Comparison of ENCODE assay signal across 9 mouse cellular contexts in the genomic region with DNA sequence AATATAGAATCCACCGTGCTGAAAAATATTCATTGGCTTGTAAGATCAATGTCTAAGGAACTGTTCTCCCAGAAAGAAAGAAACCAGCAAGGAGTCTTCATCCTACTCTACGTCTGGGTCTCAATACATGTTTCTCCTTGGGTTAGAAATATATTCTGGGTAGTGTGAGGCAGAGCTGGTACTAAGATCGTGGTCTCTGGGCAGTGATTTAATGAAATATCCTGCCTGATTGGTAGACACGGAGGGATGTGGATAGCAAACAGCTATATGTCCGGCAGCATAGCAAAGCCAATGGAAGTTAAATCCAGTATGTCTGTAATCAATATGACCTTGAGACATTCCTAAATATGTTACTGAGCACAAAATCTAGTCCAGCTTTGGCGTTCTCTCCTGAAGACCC. TPM values are rescaled to one million over a fixed set of nuclear protein-coding genes. Genes with fewer than 3 reads are reported as not detected.
DNase-seq lines count a peak whose midpoint lies in the region; ATAC-seq lines count a peak whose summit lies in the region.
"Had no signal": no experiment of that assay in that cellular context is flagged by ENCODE, and none has a peak within 500 bp of the region (broad histone marks: within the 10 kb centered on the region; RNA-seq: fewer than 3 reads in every experiment).

No protein-coding gene starts in this region.

- H3K9ac ChIP-seq in lung, embryonic 16.5 days (ENCODE audit: low read length): no peak overlapping the region
- H3K9ac ChIP-seq in limb, embryonic 12.5 days (replicated peaks): no peak overlapping the region
- H3K9ac ChIP-seq in stomach, embryonic 16.5 days (ENCODE audit: low read length): no peak overlapping the region

- peaks cover 7% of the 10 kb centered on the region for H3K27me3 ChIP-seq in lung, embryonic 16.5 days (ENCODE audit: control insufficient read depth, insufficient read depth, low read depth, low read length)
- H3K27me3 ChIP-seq in limb, embryonic 12.5 days: peaks cover 29% of the 10 kb centered on the region
- H3K27me3 ChIP-seq in stomach, embryonic 16.5 days (ENCODE audit: control insufficient read depth, insufficient read depth, low read length): peaks cover 7% of the 10 kb centered on the region; the same call in 1 of the 2 replicates

- peak; percentile 25 for ATAC-seq in frontal cortex, adult (ENCODE audit: low TSS enrichment)
- ATAC-seq in lung, embryonic 16.5 days (ENCODE audit: low read depth): no peak
- ATAC-seq in limb, embryonic 12.5 days (ENCODE audit: insufficient number of reproducible peaks, insufficient read depth, low FRiP score, low TSS enrichment, low read depth): no peak
- ATAC-seq in stomach, embryonic 16.5 days (ENCODE audit: insufficient read depth, low FRiP score): no peak

- DNase-seq in frontal cortex, postnatal 25 days (ENCODE audit: low spot score in 2 of 2): no peak
- no peak for DNase-seq in lung, postnatal 14 days
- DNase-seq in spleen, adult 12 weeks (ENCODE audit: low spot score): no peak
- DNase-seq in adrenal gland, postnatal 4 days (ENCODE audit: low spot score in 2 of 2): no peak

- H3K4me1 ChIP-seq in lung, embryonic 16.5 days (replicated peaks; ENCODE audit: control insufficient read depth, insufficient read depth, low read length): 0 out of 2 replicates have a peak, but pooled peaks cover 3% of the 10 kb centered on the region
- H3K4me1 ChIP-seq in limb, embryonic 12.5 days (replicated peaks): peaks cover 5% of the 10 kb centered on the region; the same call in 1 of the 2 replicates
- no peaks in the 10 kb centered on the region; the same call in 1 of the 2 replicates for H3K4me1 ChIP-seq in stomach, embryonic 16.5 days (ENCODE audit: control insufficient read depth, insufficient read depth, low read length)

- peak overlapping the region; percentile 43; the same call in 1 of the 2 replicates for H3K4me3 ChIP-seq in lung, embryonic 16.5 days (ENCODE audit: low read length)
- H3K4me3 ChIP-seq in limb, embryonic 12.5 days (replicated peaks): peak overlapping the region; percentile 29
- H3K4me3 ChIP-seq in stomach, embryonic 16.5 days (replicated peaks; ENCODE audit: low read length): peak overlapping the region; percentile 47

- peak overlapping the region; percentile 63 for H3K4me2 ChIP-seq in lung, embryonic 16.5 days (ENCODE audit: low read depth, low read length)
- peak overlapping the region; percentile 59 for H3K4me2 ChIP-seq in limb, embryonic 12.5 days
- peak overlapping the region; percentile 56 for H3K4me2 ChIP-seq in stomach, embryonic 16.5 days (ENCODE audit: low read depth, low read length)

- H3K36me3 ChIP-seq in lung, embryonic 16.5 days (ENCODE audit: control insufficient read depth, insufficient read depth, low read length): no peaks in the 10 kb centered on the region
- H3K36me3 ChIP-seq in limb, embryonic 12.5 days: no peaks in the 10 kb centered on the region
- no peaks in the 10 kb centered on the region for H3K36me3 ChIP-seq in stomach, embryonic 16.5 days (ENCODE audit: control insufficient read depth, insufficient read depth, low read length)

- no peaks in the 10 kb centered on the region for H3K9me3 ChIP-seq in lung, embryonic 16.5 days (ENCODE audit: control insufficient read depth, low read length)
- H3K9me3 ChIP-seq in limb, embryonic 12.5 days: no peaks in the 10 kb centered on the region
- H3K9me3 ChIP-seq in stomach, embryonic 16.5 days (replicated peaks; ENCODE audit: control insufficient read depth, low read length): no peaks in the 10 kb centered on the region

- no peak overlapping the region for H3K27ac ChIP-seq in lung, embryonic 16.5 days (ENCODE audit: low read length)
- H3K27ac ChIP-seq in limb, embryonic 12.5 days: no peak overlapping the region
- H3K27ac ChIP-seq in stomach, embryonic 16.5 days (ENCODE audit: low read length): no peak overlapping the region

- WGBS in lung, embryonic 16.5 days: 35% methylated on average over 6 of the region's 6 CpGs
- 53% methylated on average over 6 of the region's 6 CpGs for WGBS in limb, embryonic 12.5 days
- WGBS in stomach, embryonic 16.5 days: 38% methylated on average over 6 of the region's 6 CpGs

RNA-seq across cellular contexts. Expression of a gene that starts 0.5 kb away (rescaled TPM):
- polyA plus RNA-seq in lung, embryonic 16.5 days (2015; fragmentation: Nextera tagmentation; extraction: Ambion mirVana): 5.1 and 6.6 TPM in 2 replicates
- 1.1 and 1.2 TPM in 2 replicates for polyA plus RNA-seq in limb, embryonic 12.5 days (2016; fragmentation: Nextera tagmentation; extraction: Ambion mirVana)
- 8.3 and 9.0 TPM in 2 replicates for polyA plus RNA-seq in stomach, embryonic 16.5 days (2015; fragmentation: Nextera tagmentation; extraction: Ambion mirVana)
- 10 to 100 TPM; 52.7 to 55.5 TPM for total RNA-seq in adrenal gland, postnatal 4 days (2021)
- total RNA-seq: hematopoietic stem cell, adult 5-6 weeks had no signal
